In the genomic region with DNA sequence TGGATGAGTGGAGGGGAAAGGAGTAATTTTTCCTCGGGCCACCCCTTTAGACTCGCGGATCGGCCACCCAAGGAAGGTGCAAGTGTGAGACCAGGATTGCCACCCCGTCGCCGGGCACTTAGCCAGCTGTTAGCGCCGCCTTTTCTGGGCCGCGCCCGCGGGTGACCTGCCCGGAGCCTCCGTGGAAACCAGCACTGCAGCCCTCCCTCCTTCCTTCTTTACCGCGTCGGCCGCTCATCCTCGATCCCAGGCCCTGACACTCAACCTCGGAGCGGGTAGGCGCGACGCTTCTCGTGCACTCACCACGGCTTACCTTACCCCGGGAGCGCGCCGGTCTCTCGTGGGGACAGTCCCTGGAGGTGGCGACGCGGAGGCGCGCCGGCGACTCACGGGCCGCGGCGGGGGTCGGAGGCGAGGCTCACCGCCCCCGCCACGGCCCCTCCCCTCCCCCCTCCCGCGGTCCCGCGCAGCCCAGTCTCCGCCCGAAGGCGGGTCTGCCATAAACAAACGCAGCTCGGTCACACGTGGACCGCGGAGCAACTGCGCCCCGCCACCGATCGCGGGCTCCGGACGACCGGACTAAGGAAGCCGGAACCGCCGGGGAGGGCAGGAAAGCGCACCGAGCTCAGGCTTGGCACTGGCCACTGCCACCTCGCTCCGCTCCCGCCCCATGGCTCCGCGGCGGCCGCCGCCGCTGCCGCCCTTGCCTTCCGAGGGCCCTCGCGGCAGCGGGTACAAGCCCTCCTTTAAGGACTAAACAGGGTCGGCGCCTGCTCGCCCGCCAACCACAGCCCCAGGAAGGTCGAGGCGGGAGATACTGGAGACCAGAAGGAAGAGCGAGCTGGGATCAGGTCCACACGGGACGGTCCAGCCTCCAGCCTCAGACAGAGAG, we compare ENCODE assay signal across 8 mouse cellular contexts. TPM values are rescaled to one million over a fixed set of nuclear protein-coding genes. Genes with fewer than 3 reads are reported as not detected.
DNase-seq lines count a peak whose midpoint lies in the region; ATAC-seq and TF ChIP-seq lines count a peak whose summit lies in the region.

A gene (plus strand): TSS at position 221 of the 892 bp plus-strand sequence.

- peak within 1 kb of the TSS; percentile 56 for H3K4me3 ChIP-seq in embryonic facial prominence, embryonic 10.5 days
- H3K4me3 ChIP-seq in hindbrain, embryonic 11.5 days (ENCODE audit: low read depth, low read length), result peak within 1 kb of the TSS; percentile 25
- peak within 1 kb of the TSS; percentile 47 for H3K4me3 ChIP-seq in limb, embryonic 13.5 days
- peak within 1 kb of the TSS; percentile 72 for H3K4me3 ChIP-seq in myocyte

- peak; percentile 48 for TF ChIP-seq POLR2A in myocyte (IDR thresholded peaks at IDR 0.05; ENCODE audit: insufficient read length, low read depth)

- H3K79me2 ChIP-seq in myocyte (ENCODE audit: control insufficient read depth, insufficient read depth), result no peaks in the 10 kb centered on the region

- peak within 1 kb of the TSS; percentile 75 for H3K27ac ChIP-seq in embryonic facial prominence, embryonic 10.5 days (replicated peaks)
- no peak within 1 kb of the TSS for H3K27ac ChIP-seq in hindbrain, embryonic 11.5 days (ENCODE audit: low read depth, low read length)
- H3K27ac ChIP-seq in limb, embryonic 13.5 days, result no peak within 1 kb of the TSS

- no peaks in the 10 kb centered on the region for H3K9me3 ChIP-seq in embryonic facial prominence, embryonic 10.5 days
- H3K9me3 ChIP-seq in hindbrain, embryonic 11.5 days (ENCODE audit: control insufficient read depth, low read length), result no peaks in the 10 kb centered on the region
- H3K9me3 ChIP-seq in limb, embryonic 13.5 days, result no peaks in the 10 kb centered on the region

- H3K9ac ChIP-seq in hindbrain, embryonic 11.5 days (ENCODE audit: low read depth, low read length), result no peak within 1 kb of the TSS; the same call in 1 of the 2 replicates
- H3K9ac ChIP-seq in limb, embryonic 13.5 days, result peak within 1 kb of the TSS; percentile 59

- DNase-seq in R1 (ENCODE audit: low read depth, low spot score), result peak; percentile 49
- DNase-seq in embryonic facial prominence, embryonic 10.5 days (ENCODE audit: low spot score), result peak; percentile 61
- peak; percentile 51 for DNase-seq in hindbrain, embryonic 11.5 days (ENCODE audit: low spot score)
- no peak for DNase-seq in left cerebral cortex, adult 11 months (ENCODE audit: low spot score)
- no peak for DNase-seq in layer of hippocampus, adult 9-11 months

- peak within 1 kb of the TSS; percentile 82 for H3ac ChIP-seq in myocyte (ENCODE audit: control insufficient read depth, insufficient read length)

- peaks cover 100% of the 10 kb centered on the region for H3K27me3 ChIP-seq in embryonic facial prominence, embryonic 10.5 days (replicated peaks; ENCODE audit: low read depth, poor library complexity, severe bottlenecking)
- H3K27me3 ChIP-seq in hindbrain, embryonic 11.5 days (ENCODE audit: control insufficient read depth, insufficient read depth, low read length), result peaks cover 97% of the 10 kb centered on the region
- H3K27me3 ChIP-seq in limb, embryonic 13.5 days, result peaks cover 98% of the 10 kb centered on the region
- no peaks in the 10 kb centered on the region for H3K27me3 ChIP-seq in myocyte (ENCODE audit: control insufficient read depth, insufficient read depth, insufficient read length)

- under 1% methylated on average over 96 of the region's 96 CpGs for WGBS in embryonic facial prominence, embryonic 10.5 days
- under 1% methylated on average over 58 of the region's 96 CpGs for WGBS in hindbrain, embryonic 11.5 days
- WGBS in limb, embryonic 13.5 days, result under 1% methylated on average over 92 of the region's 96 CpGs

- peak; percentile 47; the same call in 1 of the 2 replicates for ATAC-seq in hindbrain, embryonic 11.5 days (ENCODE audit: low FRiP score)
- no peak for ATAC-seq in limb, embryonic 13.5 days (ENCODE audit: low FRiP score, low read depth)
- ATAC-seq in cerebellum, adult (ENCODE audit: insufficient number of reproducible peaks, low FRiP score, low TSS enrichment), result no peak

- peak within 1 kb of the TSS; percentile 40 for H3K4me2 ChIP-seq in hindbrain, embryonic 11.5 days (replicated peaks; ENCODE audit: low read depth, low read length)
- H3K4me2 ChIP-seq in limb, embryonic 13.5 days (replicated peaks), result peak within 1 kb of the TSS; percentile 71
- peak within 1 kb of the TSS; percentile 79 for H3K4me2 ChIP-seq in myocyte (ENCODE audit: low read depth)

- peaks cover 46% of the 10 kb centered on the region for H3K4me1 ChIP-seq in embryonic facial prominence, embryonic 10.5 days
- peaks cover 3% of the 10 kb centered on the region; the same call in 1 of the 2 replicates for H3K4me1 ChIP-seq in hindbrain, embryonic 11.5 days (replicated peaks; ENCODE audit: control insufficient read depth, insufficient read depth, low read length)
- peaks cover 47% of the 10 kb centered on the region for H3K4me1 ChIP-seq in limb, embryonic 13.5 days

- H3K36me3 ChIP-seq in embryonic facial prominence, embryonic 10.5 days (replicated peaks), result no peaks in the 10 kb centered on the region
- H3K36me3 ChIP-seq in hindbrain, embryonic 11.5 days (ENCODE audit: control insufficient read depth, insufficient read depth, low read length), result no peaks in the 10 kb centered on the region
- H3K36me3 ChIP-seq in limb, embryonic 13.5 days, result no peaks in the 10 kb centered on the region
- H3K36me3 ChIP-seq in myocyte (ENCODE audit: control insufficient read depth, insufficient read depth), result no peaks in the 10 kb centered on the region

TF ChIP-seq in myocyte, 11 proteins besides CTCF, POLR2A, EP300 and RAD21:
- TF ChIP-seq CEBPB (IDR thresholded peaks at IDR 0.05; ENCODE audit: insufficient read depth, poor library complexity, severe bottlenecking) (no peak), REST (IDR thresholded peaks at IDR 0.05; ENCODE audit: insufficient read depth, insufficient read length) (no peak), MYOG (IDR thresholded peaks at IDR 0.05; ENCODE audit: control insufficient read depth in 1 of 3, insufficient read depth in 1 of 3, insufficient read length in 2 of 3, low read depth in 2 of 3) (no peak), USF1 (IDR thresholded peaks at IDR 0.05; ENCODE audit: low read depth) (no peak), MAX (IDR thresholded peaks at IDR 0.05; ENCODE audit: low read depth) (no peak), TCF3 (IDR thresholded peaks at IDR 0.05; ENCODE audit: insufficient read length, low read depth) (no peak), TCF12 (IDR thresholded peaks at IDR 0.05; ENCODE audit: insufficient read depth, poor library complexity, severe bottlenecking) (no peak), MYOD1 (IDR thresholded peaks at IDR 0.05; ENCODE audit: control insufficient read depth in 1 of 3, insufficient read length in 2 of 3, low read depth in 2 of 3) (no peak), POLR2AphosphoS2 (IDR thresholded peaks at IDR 0.05; ENCODE audit: insufficient read length, low read depth) (no peak), SRF (IDR thresholded peaks at IDR 0.05; ENCODE audit: control insufficient read depth, insufficient read length, low read depth) (no peak), E2F4 (IDR thresholded peaks at IDR 0.05; ENCODE audit: insufficient read depth) (no peak)

RNA-seq across cellular contexts. Expression of the gene that starts here (rescaled TPM):
- polyA plus RNA-seq in embryonic facial prominence, embryonic 10.5 days (2016; fragmentation: Nextera tagmentation; extraction: Ambion mirVana), result 0.87 and 1.5 TPM in 2 replicates
- polyA plus RNA-seq in hindbrain, embryonic 11.5 days (2014; fragmentation: Nextera tagmentation; extraction: Ambion mirVana), result 0.35 and 0.39 TPM in 2 replicates
- 1.4 and 2.2 TPM in 2 replicates for polyA plus RNA-seq in limb, embryonic 13.5 days (2015; fragmentation: Nextera tagmentation; extraction: Ambion mirVana)
- 8.6 TPM for polyA plus RNA-seq in myocyte (2012; fragmentation: generic; extraction: Trizol)

Comparison
In these comparisons a context has a peak if more than half of its experiments do, and no peak if none do; other contexts are left out.
1. Peak in DNase-seq, ATAC-seq, H3K4me3 ChIP-seq and H3K4me2 ChIP-seq in hindbrain, embryonic 11.5 days; RNA of the gene not detected or under 1 TPM.
2. DNase-seq: peak in R1 (single experiment) and embryonic facial prominence, embryonic 10.5 days (single experiment); none in left cerebral cortex, adult 11 months (single experiment) and layer of hippocampus, adult 9-11 months (single experiment).
3. Peak in every context shown above with its lines, with median percentiles within 50 percentile points of each other: H3K4me3 ChIP-seq and H3K4me2 ChIP-seq.